Mouse (Mus musculus) limb, embryonic 11.5 days (tissue): ENCODE measurements around the gene Dtnbp1. TPM values are rescaled to one million over a fixed set of nuclear protein-coding genes. Genes with fewer than 3 reads are reported as not detected.
A peak's percentile ranks its signal among the peaks of the same experiment; 100 is the strongest.

ENCODE experiments used
- ATAC-seq: fragments of 200-750 bp; cut with Nextera tagmentation; 2 replicates; pipeline ENCODE4 v1.8.0; 2017; ENCODE audit warnings: low read depth; ENCODE audit not compliant: insufficient number of reproducible peaks, low FRiP score, low TSS enrichment
- DNase-seq: peaks from one replicate; pipeline ENCODE4 v3.0.0-alpha.2; 2015; ENCODE audit warnings: low spot score
- H3K27ac ChIP-seq: fragments of 300-500 bp; sonication (generic); replicated peaks from 2 replicates; pipeline ENCODE4 v1.5.1; 2014; ENCODE audit warnings: low read depth, mild to moderate bottlenecking, low read length
- H3K27me3 ChIP-seq: fragments of 300-500 bp; sonication (generic); 2 replicates; pipeline ENCODE4 v1.6.1; 2014; ENCODE audit warnings: mild to moderate bottlenecking, low read length, mixed read lengths; ENCODE audit not compliant: control insufficient read depth, insufficient read depth
- H3K36me3 ChIP-seq: fragments of 300-500 bp; sonication (generic); 2 replicates; pipeline ENCODE4 v1.6.1; 2014; ENCODE audit warnings: mild to moderate bottlenecking, low read length, moderate library complexity, mixed read lengths; ENCODE audit not compliant: control insufficient read depth, insufficient read depth
- H3K4me1 ChIP-seq: fragments of 300-500 bp; sonication (generic); 2 replicates; pipeline ENCODE4 v1.6.1; 2014; ENCODE audit warnings: low read length, mixed read lengths; ENCODE audit not compliant: control insufficient read depth, insufficient read depth
- H3K4me2 ChIP-seq: fragments of 300-500 bp; sonication (generic); 2 replicates; pipeline ENCODE4 v1.6.1; 2014; ENCODE audit warnings: low read depth, mild to moderate bottlenecking, moderate library complexity; ENCODE audit not compliant: severe bottlenecking
- H3K4me3 ChIP-seq: fragments of 300-500 bp; sonication (generic); 2 replicates; pipeline ENCODE4 v1.5.1; 2014; ENCODE audit warnings: low read depth, low read length
- H3K9ac ChIP-seq: fragments of 300-500 bp; sonication (generic); 2 replicates; pipeline ENCODE4 v1.6.1; 2014; ENCODE audit warnings: mild to moderate bottlenecking, low read length
- H3K9me3 ChIP-seq: fragments of 300-500 bp; sonication (generic); 2 replicates; pipeline ENCODE4 v1.6.1; 2016; ENCODE audit warnings: low read length; ENCODE audit not compliant: control insufficient read depth
- WGBS: fragments of 180-500 bp; shearing (Covaris S2); extraction: QIAGEN DNeasy Blood & Tissue Kit; methylation state at CpG from one replicate; pipeline ENCODE4 v1.1.7; 2014; 5-methylcytosine and 5-hydroxymethylcytosine counted together
- polyA plus RNA-seq: library from polyadenylated mRNA; unstranded; fragments of >200 nt; fragmentation: Nextera tagmentation; extraction: Ambion mirVana; gene quantifications from 2 replicates; pipeline ENCODE4 v1.2.1, GENCODE M21; 2014

Dtnbp1 gene
- polyA plus RNA-seq, 1 experiment from 2014 or later = 75.3 TPM

GRCm38 (mm10) chr13:45007726-45008125 is 5.8 kb upstream of the Dtnbp1 start:
- WGBS = 80% methylated on average over 6 of the region's 6 CpGs

GRCm38 (mm10) chr13:45006483-45006882 is 4.5 kb upstream of the Dtnbp1 start:
- Histone ChIP-seq H3K27me3 (no peaks in the 10 kb centered on the region), H3K4me2 (no peak overlapping the region), H3K9me3 (no peaks in the 10 kb centered on the region), H3K27ac (no peak overlapping the region), H3K36me3 (no peaks in the 10 kb centered on the region), H3K9ac (no peak overlapping the region), H3K4me3 (no peak overlapping the region), H3K4me1 (peaks cover 2% of the 10 kb centered on the region; the same call in 1 of the 2 replicates)
- ATAC-seq (no peak), DNase-seq (peak; percentile 55)
- WGBS = 78% methylated on average over 5 of the region's 5 CpGs

More at GRCm38 (mm10) chr13:45007726-45008125, 5.8 kb upstream of the Dtnbp1 start:
- Histone ChIP-seq H3K9ac (no peak overlapping the region), H3K4me1 (no peaks in the 10 kb centered on the region; the same call in 1 of the 2 replicates), H3K4me3 (no peak overlapping the region), H3K27ac (no peak overlapping the region), H3K27me3 (no peaks in the 10 kb centered on the region), H3K4me2 (no peak overlapping the region), H3K36me3 (no peaks in the 10 kb centered on the region), H3K9me3 (no peaks in the 10 kb centered on the region)
- DNase-seq (no peak), ATAC-seq (no peak)

GRCm38 (mm10) chr13:45005861-45006260 is 3.9 kb upstream of the Dtnbp1 start:
- DNase-seq (peak; percentile 27), ATAC-seq (no peak)
- H3K4me2 ChIP-seq = no peak overlapping the region
- H3K36me3 ChIP-seq = no peaks in the 10 kb centered on the region
- H3K27ac ChIP-seq = no peak overlapping the region
- WGBS = 64% methylated on average over 7 of the region's 7 CpGs
- no peaks in the 10 kb centered on the region for H3K9me3 ChIP-seq
- H3K27me3 ChIP-seq = no peaks in the 10 kb centered on the region
- H3K4me3 ChIP-seq = no peak overlapping the region
- no peak overlapping the region for H3K9ac ChIP-seq
- peaks cover 2% of the 10 kb centered on the region; the same call in 1 of the 2 replicates for H3K4me1 ChIP-seq

- H3K27ac ChIP-seq = no peak overlapping the region
- H3K4me2 ChIP-seq = no peak overlapping the region
- no peaks in the 10 kb centered on the region for H3K9me3 ChIP-seq
- H3K9ac ChIP-seq = no peak overlapping the region
- no peaks in the 10 kb centered on the region for H3K27me3 ChIP-seq
- H3K4me3 ChIP-seq = no peak overlapping the region
- DNase-seq (no peak), ATAC-seq (no peak)
- H3K4me1 ChIP-seq = peaks cover 2% of the 10 kb centered on the region; the same call in 1 of the 2 replicates
- H3K36me3 ChIP-seq = no peaks in the 10 kb centered on the region
- WGBS = 78% methylated on average over 5 of the region's 5 CpGs
Observed at GRCm38 (mm10) chr13:45004987-45005592, 3.1 kb upstream of the Dtnbp1 start.

- peaks cover 2% of the 10 kb centered on the region; the same call in 1 of the 2 replicates for H3K4me1 ChIP-seq
- no peak overlapping the region for H3K4me3 ChIP-seq
- H3K27me3 ChIP-seq = no peaks in the 10 kb centered on the region
- no peak overlapping the region for H3K27ac ChIP-seq
- H3K36me3 ChIP-seq = no peaks in the 10 kb centered on the region
- no peak overlapping the region for H3K9ac ChIP-seq
- 78% methylated on average over 5 of the region's 5 CpGs for WGBS
- no peaks in the 10 kb centered on the region for H3K9me3 ChIP-seq
- H3K4me2 ChIP-seq = no peak overlapping the region
- DNase-seq (no peak), ATAC-seq (no peak)
Observed at GRCm38 (mm10) chr13:45003026-45003425, 1.1 kb upstream of the Dtnbp1 start.

- WGBS = under 1% methylated on average over 49 of the region's 52 CpGs
- Histone ChIP-seq H3K9ac (peak overlapping the region; percentile 87), H3K9me3 (no peaks in the 10 kb centered on the region), H3K27me3 (no peaks in the 10 kb centered on the region), H3K4me1 (peaks cover 2% of the 10 kb centered on the region; the same call in 1 of the 2 replicates), H3K4me2 (peak overlapping the region; percentile 53), H3K27ac (no peak overlapping the region; the same call in 1 of the 2 replicates), H3K4me3 (peak overlapping the region; percentile 95), H3K36me3 (no peaks in the 10 kb centered on the region)
- peak; percentile 74 for DNase-seq
- peak; percentile 53; the same call in 1 of the 2 replicates for ATAC-seq
Observed at GRCm38 (mm10) chr13:45001228-45001910, 578 bp downstream of the Dtnbp1 start.

GRCm38 (mm10) chr13:45000836-45001227 is 1.1 kb downstream of the Dtnbp1 start:
- 27% methylated on average over 7 of the region's 7 CpGs for WGBS
- H3K9ac ChIP-seq = no peak overlapping the region; the same call in 1 of the 2 replicates
- peaks cover 2% of the 10 kb centered on the region; the same call in 1 of the 2 replicates for H3K4me1 ChIP-seq
- no peak overlapping the region for H3K27ac ChIP-seq
- H3K36me3 ChIP-seq = no peaks in the 10 kb centered on the region
- H3K27me3 ChIP-seq = no peaks in the 10 kb centered on the region
- peak overlapping the region; percentile 95 for H3K4me3 ChIP-seq
- H3K4me2 ChIP-seq = peak overlapping the region; percentile 53
- peak; percentile 62 for DNase-seq
- ATAC-seq = no peak
- no peaks in the 10 kb centered on the region for H3K9me3 ChIP-seq

GRCm38 (mm10) chr13:44999211-44999610 is 2.7 kb downstream of the Dtnbp1 start:
- no peak overlapping the region for H3K4me2 ChIP-seq
- no peak overlapping the region for H3K9ac ChIP-seq
- no peak for DNase-seq
- no peaks in the 10 kb centered on the region for H3K27me3 ChIP-seq
- H3K27ac ChIP-seq = no peak overlapping the region
- no peak overlapping the region for H3K4me3 ChIP-seq
- WGBS = 92% methylated on average over 12 of the region's 12 CpGs
- no peaks in the 10 kb centered on the region for H3K36me3 ChIP-seq
- no peak for ATAC-seq
- H3K9me3 ChIP-seq = no peaks in the 10 kb centered on the region
- H3K4me1 ChIP-seq = peaks cover 2% of the 10 kb centered on the region; the same call in 1 of the 2 replicates
